In the genomic region with DNA sequence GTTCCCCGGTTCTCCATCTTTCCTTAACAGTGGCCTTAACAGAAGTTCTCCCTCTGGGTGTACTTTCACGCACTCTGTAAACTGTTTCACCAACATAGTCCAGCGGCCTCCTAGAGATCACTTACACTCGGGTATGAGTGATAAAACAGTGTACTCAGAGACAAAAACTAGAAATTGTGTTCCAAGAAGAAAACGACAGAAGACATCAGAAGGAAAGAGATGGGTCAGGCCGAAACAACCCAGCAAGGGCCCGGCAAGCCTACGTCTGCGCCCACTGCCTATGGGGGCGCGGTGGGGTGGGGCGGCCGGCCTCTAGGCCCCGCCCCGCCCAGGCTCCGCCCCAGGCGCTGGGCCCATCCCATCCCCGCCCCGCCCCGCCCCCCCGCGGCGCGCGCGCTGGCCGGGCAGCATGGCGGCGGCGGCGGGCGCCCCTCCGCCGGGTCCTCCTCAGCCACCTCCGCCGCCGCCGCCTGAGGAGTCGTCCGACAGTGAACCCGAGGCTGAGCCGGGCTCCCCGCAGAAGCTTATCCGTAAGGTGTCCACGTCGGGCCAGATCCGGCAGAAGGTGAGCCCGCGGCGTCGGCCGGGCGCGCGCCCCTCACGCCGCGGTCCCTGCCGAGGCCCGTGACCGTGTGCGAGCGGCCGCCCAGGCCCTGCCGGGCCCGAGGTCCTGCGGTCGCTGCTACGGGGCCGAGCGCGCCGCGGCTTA, we compare ENCODE assay signal across 8 mouse cellular contexts. TPM values are rescaled to one million over a fixed set of nuclear protein-coding genes. Genes with fewer than 3 reads are reported as not detected.
DNase-seq lines count a peak whose midpoint lies in the region; ATAC-seq and TF ChIP-seq lines count a peak whose summit lies in the region.

Dgkd (plus strand) TSS at position 396 of the 709 bp plus-strand sequence.

- no peaks in the 10 kb centered on the region for H3K27me3 ChIP-seq in hindbrain, postnatal 0 days (ENCODE audit: insufficient read depth, low read length)

- peak; percentile 95 for ATAC-seq in hindbrain, postnatal 0 days
- peak; percentile 73 for ATAC-seq in megakaryocyte progenitor cell, adult 5-6 weeks (replicated peaks; ENCODE audit: poor library complexity)

- intact Hi-C loops in left cerebral cortex, postnatal 14 days (cut with DNase I), result no loop called here

- TF ChIP-seq CTCF in hindbrain, postnatal 0 days (IDR thresholded peaks at IDR 0.05; ENCODE audit: low read depth), result no peak; the same call in 1 of the 2 replicates

- H3K9ac ChIP-seq in hindbrain, postnatal 0 days (replicated peaks; ENCODE audit: low read length), result peak within 1 kb of the TSS; percentile 96

- DNase-seq in adrenal gland, adult 18-20 months (ENCODE audit: low spot score in 2 of 2), result peak; percentile 70 to 80
- peak; percentile 56 to 80 for DNase-seq in cerebellum, postnatal 4 days (ENCODE audit: low spot score in 2 of 2)
- peak; percentile 87 for DNase-seq in gastrocnemius, postnatal 10 days
- DNase-seq in hindbrain, postnatal 0 days (ENCODE audit: low spot score), result peak; percentile 93
- DNase-seq in left cerebral cortex, postnatal 14 days (ENCODE audit: low spot score in 2 of 2), result peak; percentile 34 to 67
- peak; percentile 67 for DNase-seq in right cerebral cortex, postnatal 14 days
- DNase-seq in urinary bladder, postnatal 4 days (ENCODE audit: low spot score in 2 of 2), result peak; percentile 70 to 75

- peak within 1 kb of the TSS; percentile 96 for H3K4me2 ChIP-seq in hindbrain, postnatal 0 days (ENCODE audit: low read depth, low read length)

- H3K4me1 ChIP-seq in hindbrain, postnatal 0 days (ENCODE audit: insufficient read depth, low read length), result peaks cover 11% of the 10 kb centered on the region

- no peaks in the 10 kb centered on the region for H3K9me3 ChIP-seq in hindbrain, postnatal 0 days (ENCODE audit: low read length)

- whole genome bisulfite sequencing in hindbrain, postnatal 0 days, result 2% methylated on average over 56 of the region's 74 CpGs

- H3K27ac ChIP-seq in hindbrain, postnatal 0 days, result peak within 1 kb of the TSS; percentile 88

- peak within 1 kb of the TSS; percentile 95 for H3K4me3 ChIP-seq in hindbrain, postnatal 0 days (ENCODE audit: low read length)

- H3K36me3 ChIP-seq in hindbrain, postnatal 0 days (ENCODE audit: insufficient read depth, low read length), result no peaks in the 10 kb centered on the region

RNA-seq across cellular contexts. Expression of gene Dgkd, which starts in this region (rescaled TPM):
- total RNA-seq in adrenal gland, adult 18-20 months (2021), result 10 to 100 TPM; 54.6 to 74.6 TPM
- 10 to 100 TPM; 37.5 to 44.6 TPM for total RNA-seq in gastrocnemius, postnatal 10 days (2021)
- 71.0 and 78.0 TPM in 2 replicates for total RNA-seq in hindbrain, postnatal 0 days (2014; rRNA removed)
- polyA plus RNA-seq in hindbrain, postnatal 0 days (2015; fragmentation: Nextera tagmentation; extraction: Ambion mirVana), result 33.5 and 36.1 TPM in 2 replicates
- 100 to 1,000 TPM; 128 to 140 TPM for total RNA-seq in left cerebral cortex, postnatal 14 days (2021)
- 43.0 and 45.0 TPM in 2 replicates for total RNA-seq in megakaryocyte progenitor cell, adult 5-6 weeks (2015)
- total RNA-seq in megakaryocyte progenitor cell, adult 5-6 weeks (2017), result 44.3 and 46.7 TPM in 2 replicates

Comparison
In these comparisons a context has a peak if more than half of its experiments do, and no peak if none do; other contexts are left out.
1. Peak in every context shown above with its lines: DNase-seq, ATAC-seq, H3K4me3 ChIP-seq and H3K27ac ChIP-seq.